Comparison of ENCODE assay signal across 9 mouse cellular contexts in the genomic region with DNA sequence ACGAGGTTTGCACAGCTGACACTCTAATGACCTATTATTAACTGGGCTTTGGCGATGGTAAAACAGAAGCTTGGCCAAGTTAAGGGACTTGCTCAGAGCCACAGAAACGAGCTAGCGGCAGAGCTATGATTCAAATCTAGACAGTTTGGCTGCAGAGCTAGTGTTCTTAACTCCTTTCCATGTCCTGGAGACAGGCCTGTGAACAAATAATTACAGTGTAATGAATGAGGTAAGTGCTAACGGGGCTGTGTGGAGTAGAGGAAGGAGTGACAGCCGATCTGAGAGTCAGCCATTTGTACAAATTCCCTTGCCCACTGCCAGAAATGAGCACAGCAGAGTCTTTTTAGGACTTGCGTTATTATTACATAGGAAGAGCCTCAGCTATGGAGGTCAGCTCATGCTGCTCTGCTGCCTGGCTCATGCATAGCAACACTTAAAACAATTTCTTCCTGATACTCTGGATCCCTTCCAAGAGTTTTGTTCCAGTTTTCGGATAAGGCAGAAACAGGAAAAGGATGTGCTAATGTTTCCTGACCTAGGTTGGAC. TPM values are rescaled to one million over a fixed set of nuclear protein-coding genes. Genes with fewer than 3 reads are reported as not detected.
DNase-seq lines count a peak whose midpoint lies in the region; ATAC-seq and TF ChIP-seq lines count a peak whose summit lies in the region.
"Had no signal": no experiment of that assay in that cellular context is flagged by ENCODE, and none has a peak within 500 bp of the region (broad histone marks: within the 10 kb centered on the region; RNA-seq: fewer than 3 reads in every experiment).

No protein-coding gene starts in this region.

- no peak overlapping the region for H3K4me3 ChIP-seq in intestine, embryonic 14.5 days (ENCODE audit: low read depth, low read length)
- no peak overlapping the region for H3K4me3 ChIP-seq in intestine, postnatal 0 days (ENCODE audit: low read depth, low read length)
- no peak overlapping the region for H3K4me3 ChIP-seq in left cerebral cortex, adult 2 months
- H3K4me3 ChIP-seq in midbrain, embryonic 15.5 days, result no peak overlapping the region

- no peaks in the 10 kb centered on the region for H3K27me3 ChIP-seq in intestine, embryonic 14.5 days (replicated peaks; ENCODE audit: control insufficient read depth, insufficient read depth, low read length)
- H3K27me3 ChIP-seq in intestine, postnatal 0 days (replicated peaks; ENCODE audit: control insufficient read depth, insufficient read depth, low read length), result no peaks in the 10 kb centered on the region
- H3K27me3 ChIP-seq in midbrain, embryonic 15.5 days (replicated peaks), result no peaks in the 10 kb centered on the region

- H3K9me3 ChIP-seq in intestine, embryonic 14.5 days (ENCODE audit: control insufficient read depth, low read length), result no peaks in the 10 kb centered on the region
- H3K9me3 ChIP-seq in intestine, postnatal 0 days (ENCODE audit: control insufficient read depth), result no peaks in the 10 kb centered on the region
- H3K9me3 ChIP-seq in midbrain, embryonic 15.5 days, result no peaks in the 10 kb centered on the region
- H3K9me3 ChIP-seq: G1E had no signal

- no peak overlapping the region for H3K9ac ChIP-seq in intestine, embryonic 14.5 days (ENCODE audit: low read length)
- H3K9ac ChIP-seq in intestine, postnatal 0 days (ENCODE audit: low read depth, low read length), result no peak overlapping the region
- no peak overlapping the region for H3K9ac ChIP-seq in midbrain, embryonic 15.5 days

- no peaks in the 10 kb centered on the region for H3K36me3 ChIP-seq in intestine, embryonic 14.5 days (ENCODE audit: control insufficient read depth, insufficient read depth, low read length)
- H3K36me3 ChIP-seq in intestine, postnatal 0 days (ENCODE audit: control insufficient read depth, insufficient read depth), result no peaks in the 10 kb centered on the region
- H3K36me3 ChIP-seq in midbrain, embryonic 15.5 days (replicated peaks), result no peaks in the 10 kb centered on the region
- H3K36me3 ChIP-seq: G1E had no signal

- WGBS in intestine, embryonic 14.5 days, result 44% methylated on average over 8 of the region's 8 CpGs
- 45% methylated on average over 8 of the region's 8 CpGs for WGBS in intestine, postnatal 0 days
- 71% methylated on average over 8 of the region's 8 CpGs for WGBS in midbrain, embryonic 15.5 days

- no peak for TF ChIP-seq CTCF in intestine, postnatal 0 days (IDR thresholded peaks at IDR 0.05; ENCODE audit: low read depth)
- no peak for TF ChIP-seq CTCF in left cerebral cortex, adult 2 months (IDR thresholded peaks at IDR 0.05)

- DNase-seq in intestine, embryonic 14.5 days (ENCODE audit: low spot score), result no peak
- DNase-seq in gastrocnemius, postnatal 36 days, result peak; percentile 13 to 30
- peak; percentile 62 for DNase-seq in kidney, adult 9 months
- DNase-seq in lung, postnatal 25 days (ENCODE audit: low spot score), result peak; percentile 77
- no peak for DNase-seq in left cerebral cortex, adult 2 months (ENCODE audit: extremely low spot score in 1 of 2, low spot score in 2 of 2)
- no peak for DNase-seq in right cerebral cortex, postnatal 14 days

- H3K4me2 ChIP-seq in intestine, embryonic 14.5 days (ENCODE audit: low read length), result no peak overlapping the region
- H3K4me2 ChIP-seq in intestine, postnatal 0 days (replicated peaks; ENCODE audit: low read depth), result no peak overlapping the region
- no peak overlapping the region for H3K4me2 ChIP-seq in midbrain, embryonic 15.5 days

- intact Hi-C loops in gastrocnemius, postnatal 36 days (cut with DNase I), result loop anchor here (10.0 kb wide), 2 partner anchors 59 to 139 kb away; no protein-coding TSS in a partner anchor
- intact Hi-C loops in left cerebral cortex, adult 2 months (cut with DNase I), result no loop called here

- 0 out of 2 replicates have a peak, but pooled peaks cover 3% of the 10 kb centered on the region for H3K4me1 ChIP-seq in intestine, embryonic 14.5 days (replicated peaks; ENCODE audit: control insufficient read depth, insufficient read depth, low read length)
- no peaks in the 10 kb centered on the region; the same call in 1 of the 2 replicates for H3K4me1 ChIP-seq in intestine, postnatal 0 days (replicated peaks; ENCODE audit: control insufficient read depth, insufficient read depth, low read length)
- H3K4me1 ChIP-seq in midbrain, embryonic 15.5 days, result no peaks in the 10 kb centered on the region

- ATAC-seq in intestine, embryonic 14.5 days (replicated peaks; ENCODE audit: low FRiP score, low TSS enrichment, low read depth), result no peak
- no peak for ATAC-seq in intestine, postnatal 0 days
- ATAC-seq in midbrain, embryonic 15.5 days (replicated peaks), result no peak

- H3K27ac ChIP-seq in intestine, embryonic 14.5 days (ENCODE audit: low read depth), result peak overlapping the region; percentile 25; the same call in 1 of the 2 replicates
- H3K27ac ChIP-seq in intestine, postnatal 0 days (ENCODE audit: low read depth, low read length), result no peak overlapping the region
- no peak overlapping the region for H3K27ac ChIP-seq in left cerebral cortex, adult 2 months
- H3K27ac ChIP-seq in midbrain, embryonic 15.5 days, result no peak overlapping the region

RNA-seq across cellular contexts. Expression of a gene that starts 0.9 kb away (rescaled TPM):
- 0.07 and 0.13 TPM in 2 replicates for polyA plus RNA-seq in intestine, embryonic 14.5 days (2014; fragmentation: Nextera tagmentation; extraction: Ambion mirVana)
- polyA plus RNA-seq in intestine, postnatal 0 days (2015; fragmentation: Nextera tagmentation; extraction: Ambion mirVana), result 0.13 and 0.14 TPM in 2 replicates
- 1 to 10 TPM; 2.2 to 2.6 TPM for total RNA-seq in gastrocnemius, postnatal 36 days (2021)
- under 1 TPM; 0.40 to 0.50 TPM for total RNA-seq in left cerebral cortex, adult 2 months (2021)
- 0.13 and 0.27 TPM in 2 replicates for polyA plus RNA-seq in midbrain, embryonic 15.5 days (2015; fragmentation: Nextera tagmentation; extraction: Ambion mirVana)
- polyA plus RNA-seq: G1E had no signal

Comparison
In these comparisons a context has a peak if more than half of its experiments do, and no peak if none do; other contexts are left out.
1. DNase-seq: peak in gastrocnemius, postnatal 36 days (2 of 2), kidney, adult 9 months (single experiment) and lung, postnatal 25 days (single experiment); none in intestine, embryonic 14.5 days (single experiment), left cerebral cortex, adult 2 months (0 of 2) and right cerebral cortex, postnatal 14 days (single experiment).